Mouse (Mus musculus): ENCODE results near the gene Prcd.
"Not testable (repeated sequence)": the region's sequence is repeated elsewhere in the genome, so short reads cannot be mapped to it uniquely, and the experiment has no call there.

Gene Prcd

GRCm38 (mm10) chr11:116669787-116670365 lies 16.5 kb downstream of the Prcd start:
- DNase-seq (ENCODE audit: low spot score): no peak

- no peak for DNase-seq (ENCODE audit: low spot score)
Observed at GRCm38 (mm10) chr11:116670386-116670785, 17.1 kb downstream of the Prcd start.

GRCm38 (mm10) chr11:116671112-116671844 lies 17.9 kb downstream of the Prcd start:
- peak; percentile 98 for DNase-seq (ENCODE audit: low spot score)

- no peak for DNase-seq (ENCODE audit: low spot score)
Observed at GRCm38 (mm10) chr11:116671845-116672434, 18.6 kb downstream of the Prcd start.

- DNase-seq (ENCODE audit: low spot score): no peak
Observed at GRCm38 (mm10) chr11:116672595-116672994, 19.3 kb downstream of the Prcd start.

- no peak for DNase-seq (ENCODE audit: low spot score)
Observed at GRCm38 (mm10) chr11:116673410-116673809, 20.1 kb downstream of the Prcd start.

GRCm38 (mm10) chr11:116674616-116675379 lies 21.5 kb downstream of the Prcd start:
- DNase-seq (ENCODE audit: low spot score): no peak

- DNase-seq (ENCODE audit: low spot score): not testable (repeated sequence)
Observed at GRCm38 (mm10) chr11:116675429-116675828, 22.1 kb downstream of the Prcd start.

- DNase-seq (ENCODE audit: low spot score): no peak
Observed at GRCm38 (mm10) chr11:116676175-116676976, 23.0 kb downstream of the Prcd start.

GRCm38 (mm10) chr11:116677711-116678441 lies 24.5 kb downstream of the Prcd start:
- no peak for DNase-seq (ENCODE audit: low spot score)

GRCm38 (mm10) chr11:116679148-116679547 lies 25.8 kb downstream of the Prcd start:
- no peak for DNase-seq (ENCODE audit: low spot score)

GRCm38 (mm10) chr11:116680321-116681091 lies 27.2 kb downstream of the Prcd start:
- no peak for DNase-seq (ENCODE audit: low spot score)

GRCm38 (mm10) chr11:116681147-116681546 lies 27.8 kb downstream of the Prcd start:
- no peak for DNase-seq (ENCODE audit: low spot score)

GRCm38 (mm10) chr11:116682501-116683144 lies 29.3 kb downstream of the Prcd start:
- no peak for DNase-seq (ENCODE audit: low spot score)

GRCm38 (mm10) chr11:116683777-116684176 lies 30.4 kb downstream of the Prcd start:
- no peak for DNase-seq (ENCODE audit: low spot score)

- no peak for DNase-seq (ENCODE audit: low spot score)
Observed at GRCm38 (mm10) chr11:116685729-116686128, 32.4 kb downstream of the Prcd start.

GRCm38 (mm10) chr11:116687897-116688296 lies 34.6 kb downstream of the Prcd start:
- DNase-seq (ENCODE audit: low spot score): no peak

- DNase-seq (ENCODE audit: low spot score): no peak
Observed at GRCm38 (mm10) chr11:116689622-116690021, 36.3 kb downstream of the Prcd start.

GRCm38 (mm10) chr11:116690701-116691575 lies 37.6 kb downstream of the Prcd start:
- no peak for DNase-seq (ENCODE audit: low spot score)

Measured in lung, postnatal 25 days (tissue).